Mouse (Mus musculus) natural killer cell, adult 2 months (primary cell): Measurements from ENCODE around the gene Olfr117.
"Not testable (repeated sequence)": the region's sequence is repeated elsewhere in the genome, so short reads cannot be mapped to it uniquely, and the experiment has no call there.

Experiments used
- DNase-seq, 2 experiments: peaks; one replicate each; pipeline ENCODE4 v3.0.0; 2022; ENCODE audit warnings: low spot score in 2 of 2

Gene Olfr117

GRCm38 (mm10) chr17:37663682-37664081, at the start of gene Olfr117:
TSS of gene Olfr117 (minus strand) at chr17:37663782.
- DNase-seq = no peak

- DNase-seq = not testable (repeated sequence)
Measured at GRCm38 (mm10) chr17:37696264-37696663, 32.7 kb upstream of the Olfr117 start, which contains the start of gene Olfr119. TSS of gene Olfr119 (plus strand) at chr17:37696564.

- DNase-seq = no peak
Measured at GRCm38 (mm10) chr17:37666688-37667087, 3.1 kb upstream of the Olfr117 start, which contains the start of gene Olfr118. TSS of gene Olfr118 (plus strand) at chr17:37666988.

GRCm38 (mm10) chr17:37627009-37627408, 36.6 kb downstream of the Olfr117 start, which contains the start of the genes Olfr115 and Olfr116:
TSS of gene Olfr115 (minus strand) at chr17:37627109.
TSS of gene Olfr116 (minus strand) at chr17:37627199.
- no peak for DNase-seq
